Mouse (Mus musculus): ENCODE measurements at regions not wholly inside any gene's neighbourhood (a gene's known extent, or its start where the extent isn't known, plus 50 kb on each side); places are given as distances from the start of the nearest gene placed in this dataset.

- Histone ChIP-seq H3K4me3 (ENCODE audit: insufficient read depth, poor library complexity, severe bottlenecking) (no peak overlapping the region), H3K27me3 (ENCODE audit: control insufficient read depth, insufficient read depth, insufficient read length) (no peaks in the 10 kb centered on the region), H3K79me2 (ENCODE audit: control insufficient read depth, insufficient read depth) (no peaks in the 10 kb centered on the region), H3ac (ENCODE audit: control insufficient read depth, insufficient read length, low read depth) (no peak overlapping the region), H3K36me3 (ENCODE audit: control insufficient read depth, insufficient read depth) (no peaks in the 10 kb centered on the region), H3K79me3 (ENCODE audit: low read depth) (no peaks in the 10 kb centered on the region)
- TF ChIP-seq MYOG (IDR thresholded peaks at IDR 0.05; ENCODE audit: control insufficient read depth, extremely low read depth, insufficient read length), result no peak
- no peak for TF ChIP-seq MAX (IDR thresholded peaks at IDR 0.05)
- no peak for TF ChIP-seq CTCF (IDR thresholded peaks at IDR 0.05; ENCODE audit: control insufficient read depth, insufficient read depth, insufficient read length)
- TF ChIP-seq USF1 (IDR thresholded peaks at IDR 0.05; ENCODE audit: low read depth), result no peak
- TF ChIP-seq MYOD1 (IDR thresholded peaks at IDR 0.05; ENCODE audit: control insufficient read depth, insufficient read length, low read depth), result no peak
- TF ChIP-seq CEBPB (IDR thresholded peaks at IDR 0.05; ENCODE audit: low read depth), result no peak
- TF ChIP-seq FOSL1 (IDR thresholded peaks at IDR 0.05; ENCODE audit: insufficient read depth, low read length, poor library complexity, severe bottlenecking), result no peak
Observed at GRCm38 (mm10) chr9:24833766-24834165, 59.7 kb upstream of the Tbx20 start.

GRCm38 (mm10) chr9:24848210-24848609, 74.1 kb upstream of the Tbx20 start:
- no peak overlapping the region for H3K4me3 ChIP-seq (ENCODE audit: insufficient read depth, poor library complexity, severe bottlenecking)
- no peak overlapping the region for H3ac ChIP-seq (ENCODE audit: control insufficient read depth, insufficient read length, low read depth)

GRCm38 (mm10) chr9:24859459-24859858, 85.4 kb upstream of the Tbx20 start:
- Histone ChIP-seq H3K79me3 (ENCODE audit: low read depth) (no peaks in the 10 kb centered on the region), H3K79me2 (ENCODE audit: control insufficient read depth, insufficient read depth) (no peaks in the 10 kb centered on the region), H3K27me3 (ENCODE audit: control insufficient read depth, insufficient read depth, insufficient read length) (no peaks in the 10 kb centered on the region), H3ac (ENCODE audit: control insufficient read depth, insufficient read length, low read depth) (no peak overlapping the region), H3K36me3 (ENCODE audit: control insufficient read depth, insufficient read depth) (no peaks in the 10 kb centered on the region), H3K4me3 (ENCODE audit: insufficient read depth, poor library complexity, severe bottlenecking) (no peak overlapping the region)
- TF ChIP-seq CEBPB (IDR thresholded peaks at IDR 0.05; ENCODE audit: low read depth), result no peak
- no peak for TF ChIP-seq MYOD1 (IDR thresholded peaks at IDR 0.05; ENCODE audit: control insufficient read depth, insufficient read length, low read depth)
- TF ChIP-seq FOSL1 (IDR thresholded peaks at IDR 0.05; ENCODE audit: insufficient read depth, low read length, poor library complexity, severe bottlenecking), result no peak
- TF ChIP-seq MYOG (IDR thresholded peaks at IDR 0.05; ENCODE audit: control insufficient read depth, extremely low read depth, insufficient read length), result no peak
- TF ChIP-seq CTCF (IDR thresholded peaks at IDR 0.05; ENCODE audit: control insufficient read depth, insufficient read depth, insufficient read length), result no peak
- TF ChIP-seq MAX (IDR thresholded peaks at IDR 0.05), result no peak
- no peak for TF ChIP-seq USF1 (IDR thresholded peaks at IDR 0.05; ENCODE audit: low read depth)

More at GRCm38 (mm10) chr9:24848210-24848609, 74.1 kb upstream of the Tbx20 start:
- Histone ChIP-seq H3K79me2 (ENCODE audit: control insufficient read depth, insufficient read depth) (no peaks in the 10 kb centered on the region), H3K36me3 (ENCODE audit: control insufficient read depth, insufficient read depth) (no peaks in the 10 kb centered on the region), H3K79me3 (ENCODE audit: low read depth) (no peaks in the 10 kb centered on the region), H3K27me3 (ENCODE audit: control insufficient read depth, insufficient read depth, insufficient read length) (no peaks in the 10 kb centered on the region)
- TF ChIP-seq CTCF (IDR thresholded peaks at IDR 0.05; ENCODE audit: control insufficient read depth, insufficient read depth, insufficient read length) (no peak), CEBPB (IDR thresholded peaks at IDR 0.05; ENCODE audit: low read depth) (no peak), FOSL1 (IDR thresholded peaks at IDR 0.05; ENCODE audit: insufficient read depth, low read length, poor library complexity, severe bottlenecking) (no peak), USF1 (IDR thresholded peaks at IDR 0.05; ENCODE audit: low read depth) (no peak), MYOG (IDR thresholded peaks at IDR 0.05; ENCODE audit: control insufficient read depth, extremely low read depth, insufficient read length) (no peak), MAX (IDR thresholded peaks at IDR 0.05) (no peak)

- no peaks in the 10 kb centered on the region for H3K79me3 ChIP-seq (ENCODE audit: low read depth)
- no peaks in the 10 kb centered on the region for H3K36me3 ChIP-seq (ENCODE audit: control insufficient read depth, insufficient read depth)
- H3K4me3 ChIP-seq (ENCODE audit: insufficient read depth, poor library complexity, severe bottlenecking), result no peak overlapping the region
- no peaks in the 10 kb centered on the region for H3K27me3 ChIP-seq (ENCODE audit: control insufficient read depth, insufficient read depth, insufficient read length)
- no peaks in the 10 kb centered on the region for H3K79me2 ChIP-seq (ENCODE audit: control insufficient read depth, insufficient read depth)
- no peak overlapping the region for H3ac ChIP-seq (ENCODE audit: control insufficient read depth, insufficient read length, low read depth)
- TF ChIP-seq MAX (IDR thresholded peaks at IDR 0.05), result no peak
- TF ChIP-seq FOSL1 (IDR thresholded peaks at IDR 0.05; ENCODE audit: insufficient read depth, low read length, poor library complexity, severe bottlenecking), result no peak
- no peak for TF ChIP-seq MYOG (IDR thresholded peaks at IDR 0.05; ENCODE audit: control insufficient read depth, extremely low read depth, insufficient read length)
Observed at GRCm38 (mm10) chr9:24866390-24867173, 92.5 kb upstream of the Tbx20 start.

- no peak overlapping the region for H3K4me3 ChIP-seq (ENCODE audit: insufficient read depth, poor library complexity, severe bottlenecking)
- no peak for TF ChIP-seq MAX (IDR thresholded peaks at IDR 0.05)
- no peak for TF ChIP-seq MYOG (IDR thresholded peaks at IDR 0.05; ENCODE audit: control insufficient read depth, extremely low read depth, insufficient read length)
- no peak for TF ChIP-seq CTCF (IDR thresholded peaks at IDR 0.05; ENCODE audit: control insufficient read depth, insufficient read depth, insufficient read length)
- no peak for TF ChIP-seq CEBPB (IDR thresholded peaks at IDR 0.05; ENCODE audit: low read depth)
- no peak for TF ChIP-seq MYOD1 (IDR thresholded peaks at IDR 0.05; ENCODE audit: control insufficient read depth, insufficient read length, low read depth)
- no peak for TF ChIP-seq FOSL1 (IDR thresholded peaks at IDR 0.05; ENCODE audit: insufficient read depth, low read length, poor library complexity, severe bottlenecking)
- no peak for TF ChIP-seq USF1 (IDR thresholded peaks at IDR 0.05; ENCODE audit: low read depth)
- no peak overlapping the region for H3ac ChIP-seq (ENCODE audit: control insufficient read depth, insufficient read length, low read depth)
Observed at GRCm38 (mm10) chr9:24868746-24869145, 94.6 kb upstream of the Tbx20 start.

More at GRCm38 (mm10) chr9:24868746-24869145, 94.6 kb upstream of the Tbx20 start:
- Histone ChIP-seq H3K79me3 (ENCODE audit: low read depth) (no peaks in the 10 kb centered on the region), H3K79me2 (ENCODE audit: control insufficient read depth, insufficient read depth) (no peaks in the 10 kb centered on the region), H3K36me3 (ENCODE audit: control insufficient read depth, insufficient read depth) (no peaks in the 10 kb centered on the region), H3K27me3 (ENCODE audit: control insufficient read depth, insufficient read depth, insufficient read length) (no peaks in the 10 kb centered on the region)

Measured in C2C12 (cell line).